Mouse (Mus musculus) stomach, postnatal 0 days (tissue): ENCODE measurements around the gene Krt15. TPM values are rescaled to one million over a fixed set of nuclear protein-coding genes. Genes with fewer than 3 reads are reported as not detected.

Experiments
- ATAC-seq: fragments of 200-750 bp; cut with Nextera tagmentation; 2 replicates; pipeline ENCODE4 v1.8.0; 2017; ENCODE audit not compliant: low FRiP score, low TSS enrichment
- DNase-seq: peaks from one replicate; pipeline ENCODE4 v3.0.0-alpha.2; 2016; ENCODE audit warnings: low spot score
- H3K27ac ChIP-seq: fragments of 300-500 bp; sonication (generic); replicated peaks from 2 replicates; pipeline ENCODE4 v1.5.1; 2014; ENCODE audit warnings: mild to moderate bottlenecking, control low read depth
- H3K27me3 ChIP-seq: fragments of 300-500 bp; sonication (generic); 2 replicates; pipeline ENCODE4 v1.6.1; 2014; ENCODE audit warnings: low read length; ENCODE audit not compliant: control insufficient read depth, insufficient read depth
- H3K36me3 ChIP-seq: fragments of 300-500 bp; sonication (generic); 2 replicates; pipeline ENCODE4 v1.6.1; 2014; ENCODE audit warnings: low read length, mixed read lengths; ENCODE audit not compliant: control insufficient read depth, insufficient read depth
- H3K4me1 ChIP-seq: fragments of 300-500 bp; sonication (generic); replicated peaks from 2 replicates; pipeline ENCODE4 v1.6.1; 2014; ENCODE audit warnings: antibody characterized with exemption; ENCODE audit not compliant: control insufficient read depth, insufficient read depth
- H3K4me2 ChIP-seq: fragments of 300-500 bp; sonication (generic); replicated peaks from 2 replicates; pipeline ENCODE4 v1.6.1; 2014; ENCODE audit warnings: low read depth, mild to moderate bottlenecking, control low read depth, moderate library complexity
- H3K4me3 ChIP-seq: fragments of 300-500 bp; sonication (generic); 2 replicates; pipeline ENCODE4 v1.5.1; 2014; ENCODE audit warnings: low read depth, low read length, control low read depth
- H3K9ac ChIP-seq: fragments of 300-500 bp; sonication (generic); 2 replicates; pipeline ENCODE4 v1.6.1; 2014; ENCODE audit warnings: mild to moderate bottlenecking, low read length, control low read depth, mixed read lengths
- H3K9me3 ChIP-seq: fragments of 300-500 bp; sonication (generic); 2 replicates; pipeline ENCODE4 v1.6.1; 2016; ENCODE audit warnings: low read length; ENCODE audit not compliant: control insufficient read depth
- CTCF ChIP-seq: IDR thresholded peaks from 2 replicates; pipeline ENCODE4 v1.5.1; 2016; ENCODE audit warnings: antibody characterized with exemption, low read depth, mild to moderate bottlenecking, moderate library complexity
- EP300 ChIP-seq: optimal IDR thresholded peaks from 2 replicates; pipeline ENCODE3; 2016; ENCODE audit warnings: antibody characterized with exemption
- WGBS: fragments of 180-500 bp; shearing (Covaris S2); extraction: QIAGEN DNeasy Blood & Tissue Kit; methylation state at CpG from one replicate; pipeline ENCODE4 v1.1.7; 2014; 5-methylcytosine and 5-hydroxymethylcytosine counted together
- polyA plus RNA-seq: library from polyadenylated mRNA; unstranded; fragments of >200 nt; fragmentation: Nextera tagmentation; extraction: Ambion mirVana; gene quantifications from 2 replicates; pipeline ENCODE4 v1.2.1, GENCODE M21; 2015

The Krt15 gene
- polyA plus RNA-seq, 1 experiment from 2014 or later = 758 TPM

DNA sequence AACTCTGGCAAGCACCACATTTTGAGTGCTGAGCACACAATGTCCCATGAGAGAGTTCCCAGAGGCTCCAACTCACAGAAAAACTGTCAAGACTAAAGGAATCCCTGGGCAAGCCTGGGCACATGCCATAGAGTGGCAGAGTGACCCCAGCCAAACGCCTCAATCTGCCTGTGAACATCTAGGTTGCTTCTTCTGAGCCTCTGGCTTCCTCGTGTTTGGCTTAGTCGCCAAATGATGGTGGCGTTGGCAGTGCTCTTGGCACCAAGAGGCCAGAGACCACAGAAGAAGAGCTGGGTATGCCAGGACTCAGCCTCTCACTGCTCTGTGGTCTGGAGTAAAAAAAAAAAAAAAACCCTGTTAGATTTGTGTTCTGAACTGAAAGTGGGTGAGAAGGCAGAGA lies 35.3 kb downstream of the Krt15 start:
- peak overlapping the region; percentile 35; the same call in 1 of the 2 replicates for H3K27ac ChIP-seq
- 83% methylated on average over 4 of the region's 4 CpGs for WGBS
- no peaks in the 10 kb centered on the region for H3K9me3 ChIP-seq
- no peaks in the 10 kb centered on the region for H3K36me3 ChIP-seq
- TF ChIP-seq CTCF = no peak
- TF ChIP-seq EP300 = no peak
- H3K9ac ChIP-seq = no peak overlapping the region
- H3K4me1 ChIP-seq = 0 out of 2 replicates have a peak, but pooled peaks cover 2% of the 10 kb centered on the region
- DNase-seq (no peak), ATAC-seq (no peak)
- no peak overlapping the region for H3K4me3 ChIP-seq
- H3K4me2 ChIP-seq = no peak overlapping the region
- H3K27me3 ChIP-seq = no peaks in the 10 kb centered on the region

DNA sequence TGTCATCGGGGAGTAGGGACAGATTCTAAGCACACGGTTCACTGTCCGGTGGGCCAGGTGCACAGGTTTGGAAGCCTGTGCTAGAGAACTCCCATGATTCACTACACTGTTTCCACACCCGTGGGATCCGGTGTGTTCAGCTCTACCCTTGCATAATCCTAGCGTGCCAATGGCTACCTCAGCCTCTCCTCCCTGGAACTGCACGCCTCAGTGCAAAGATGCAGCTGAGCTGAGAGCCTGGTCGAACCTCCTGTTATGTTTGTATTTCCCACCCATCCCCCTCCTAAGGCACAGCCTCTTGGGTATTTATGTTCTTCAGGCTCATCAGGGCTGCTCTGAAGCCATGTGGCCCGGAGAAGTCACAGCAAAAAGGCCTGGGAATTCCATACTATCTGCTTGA lies 37.9 kb downstream of the Krt15 start:
- ATAC-seq (no peak), DNase-seq (no peak)
- H3K4me1 ChIP-seq = 0 out of 2 replicates have a peak, but pooled peaks cover 2% of the 10 kb centered on the region
- no peak overlapping the region for H3K4me2 ChIP-seq
- no peak for TF ChIP-seq CTCF
- TF ChIP-seq EP300 = no peak
- no peak overlapping the region for H3K9ac ChIP-seq
- H3K36me3 ChIP-seq = no peaks in the 10 kb centered on the region
- no peaks in the 10 kb centered on the region for H3K27me3 ChIP-seq
- H3K4me3 ChIP-seq = no peak overlapping the region
- 59% methylated on average over 9 of the region's 9 CpGs for WGBS
- H3K9me3 ChIP-seq = no peaks in the 10 kb centered on the region
- no peak overlapping the region for H3K27ac ChIP-seq

DNA sequence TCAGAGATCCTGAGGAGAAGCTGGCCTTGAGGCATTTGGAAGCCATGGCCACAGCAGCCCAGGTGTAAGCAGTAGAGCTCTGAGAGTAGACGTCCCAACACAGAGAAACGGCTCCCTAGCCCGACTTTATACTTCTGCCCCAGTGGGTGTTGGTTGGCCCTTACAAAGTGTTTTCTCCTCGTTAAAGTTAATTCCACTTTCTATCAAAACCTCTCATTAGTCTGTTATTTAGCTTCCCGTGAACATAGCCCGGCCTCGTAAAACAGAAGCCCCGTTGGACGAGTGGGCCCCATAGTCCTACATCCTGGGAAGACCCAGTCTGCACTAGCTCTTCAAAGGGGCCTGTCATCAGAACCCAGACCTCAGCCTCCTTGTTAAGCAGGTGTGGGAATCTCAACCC lies 39.6 kb downstream of the Krt15 start, which contains the start of gene Krt35:
TSS of gene Krt35 (minus strand) at position 101 of the 400 bp plus-strand sequence.
- no peak within 1 kb of the TSS for H3K4me3 ChIP-seq
- no peak for DNase-seq
- H3K4me1 ChIP-seq = 0 out of 2 replicates have a peak, but pooled peaks cover 2% of the 10 kb centered on the region
- H3K9me3 ChIP-seq = no peaks in the 10 kb centered on the region
- H3K27ac ChIP-seq = no peak within 1 kb of the TSS
- H3K9ac ChIP-seq = no peak within 1 kb of the TSS
- 85% methylated on average over 9 of the region's 9 CpGs for WGBS
- H3K27me3 ChIP-seq = no peaks in the 10 kb centered on the region
- H3K36me3 ChIP-seq = no peaks in the 10 kb centered on the region
- H3K4me2 ChIP-seq = no peak within 1 kb of the TSS
- no peak for ATAC-seq
- TF ChIP-seq EP300 = no peak
- TF ChIP-seq CTCF = no peak

DNA sequence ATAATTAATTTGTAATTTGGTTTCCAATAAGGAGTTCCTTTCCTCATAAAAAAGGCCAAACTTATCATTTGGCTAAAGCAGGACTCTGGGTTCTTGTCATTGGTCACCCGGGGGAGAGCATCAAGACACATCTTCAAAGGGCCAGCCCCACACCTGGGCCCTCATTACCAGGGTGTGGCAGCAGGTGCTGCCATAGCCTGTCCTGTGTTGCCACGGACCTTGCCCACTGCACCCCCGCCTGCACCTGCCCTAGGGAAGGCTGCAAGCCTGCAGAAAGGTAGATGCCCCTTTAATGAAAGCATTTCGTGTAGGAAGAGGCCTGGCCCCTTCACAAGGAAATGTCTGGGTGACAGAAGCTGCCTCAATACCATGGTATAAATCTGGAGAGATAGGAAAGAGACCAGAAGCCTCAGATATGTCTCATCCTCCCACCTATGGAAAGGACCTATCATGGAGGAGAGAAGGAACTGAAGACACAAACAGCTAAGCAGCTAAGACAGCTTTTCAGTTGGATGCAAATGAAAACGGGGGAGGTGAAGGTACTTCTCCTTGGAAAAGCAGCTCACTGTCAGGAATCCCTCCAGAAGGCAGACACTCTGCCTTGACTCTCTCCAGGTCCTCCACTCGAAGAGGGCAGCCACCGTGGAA lies 47.2 kb downstream of the Krt15 start:
- ATAC-seq (no peak), DNase-seq (no peak)
- Histone ChIP-seq H3K27ac (no peak overlapping the region), H3K9ac (no peak overlapping the region), H3K4me3 (no peak overlapping the region), H3K4me2 (no peak overlapping the region), H3K9me3 (no peaks in the 10 kb centered on the region), H3K36me3 (no peaks in the 10 kb centered on the region), H3K27me3 (no peaks in the 10 kb centered on the region), H3K4me1 (no peaks in the 10 kb centered on the region)
- TF ChIP-seq EP300 = no peak
- no peak for TF ChIP-seq CTCF
- WGBS = 62% methylated on average over 7 of the region's 7 CpGs

DNA sequence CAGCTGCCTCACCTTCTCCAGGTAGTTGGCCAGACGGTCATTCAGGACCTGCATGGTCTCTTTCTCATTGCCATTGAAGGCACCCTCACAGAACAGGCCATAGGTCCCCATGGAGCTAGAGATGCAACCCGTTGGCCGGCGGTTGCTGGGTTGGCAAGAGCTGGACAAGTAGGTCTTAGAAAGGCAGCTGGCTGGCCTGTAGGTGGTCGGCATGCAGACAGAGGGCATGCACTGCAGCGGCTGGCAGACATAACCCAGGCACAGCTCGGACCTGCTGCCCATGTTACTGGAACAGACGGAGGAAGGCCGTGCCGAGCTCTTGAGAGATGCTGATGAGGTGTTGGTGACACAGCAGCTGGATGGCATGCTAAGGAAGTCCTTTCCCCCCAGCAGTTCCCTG lies 47.9 kb downstream of the Krt15 start, which contains the start of gene Krt32:
TSS of gene Krt32 (minus strand) at position 366 of the 400 bp plus-strand sequence.
- Histone ChIP-seq H3K9me3 (no peaks in the 10 kb centered on the region), H3K9ac (no peak within 1 kb of the TSS), H3K27me3 (no peaks in the 10 kb centered on the region), H3K4me1 (no peaks in the 10 kb centered on the region), H3K36me3 (no peaks in the 10 kb centered on the region), H3K4me3 (no peak within 1 kb of the TSS), H3K4me2 (no peak within 1 kb of the TSS), H3K27ac (no peak within 1 kb of the TSS)
- ATAC-seq (no peak), DNase-seq (no peak)
- TF ChIP-seq CTCF = no peak
- TF ChIP-seq EP300 = no peak
- 94% methylated on average over 10 of the region's 10 CpGs for WGBS

Other genes starting within 250 kb of the Krt15 start
- not detected in 2 replicates for gene Krtap31-1, start 228.0 kb downstream of the Krt15 start, polyA plus RNA-seq
- not detected in 2 replicates for gene Gm11565, start 221.2 kb downstream of the Krt15 start, polyA plus RNA-seq
- gene Krtap31-2, start 199.6 kb downstream of the Krt15 start, polyA plus RNA-seq = not detected in 2 replicates
- not detected in 2 replicates for gene Krtap9-5, start 187.5 kb downstream of the Krt15 start, polyA plus RNA-seq
- not detected in 2 replicates for gene Krtap29-1, start 156.9 kb downstream of the Krt15 start, polyA plus RNA-seq
- gene Krtap16-1, start 149.3 kb downstream of the Krt15 start, polyA plus RNA-seq = 0.10 TPM in 1 of 2 replicates, not detected in the other
- gene Krtap17-1, start 141.9 kb downstream of the Krt15 start, polyA plus RNA-seq = 0.25 and 0.27 TPM in 2 replicates
- gene Krt33a, start 119.7 kb downstream of the Krt15 start, polyA plus RNA-seq = 0.05 and 0.17 TPM in 2 replicates
- 0.06 TPM in 1 of 2 replicates, not detected in the other for gene Krt33b, start 106.1 kb downstream of the Krt15 start, polyA plus RNA-seq
- 0.99 and 1.0 TPM in 2 replicates for gene Krt34, start 94.4 kb downstream of the Krt15 start, polyA plus RNA-seq
- gene Krt31, start 85.4 kb downstream of the Krt15 start, polyA plus RNA-seq = not detected in 2 replicates
- 0.59 and 0.65 TPM in 2 replicates for gene Krt32, start 47.7 kb downstream of the Krt15 start, polyA plus RNA-seq
- gene Krt35, start 39.7 kb downstream of the Krt15 start, polyA plus RNA-seq = 0.21 and 0.33 TPM in 2 replicates
- 0.30 and 0.48 TPM in 2 replicates for gene Krt36, start 30.3 kb downstream of the Krt15 start, polyA plus RNA-seq
- gene Krt13, start 14.4 kb downstream of the Krt15 start, polyA plus RNA-seq = 2,802 and 3,195 TPM in 2 replicates
- 1,512 and 1,618 TPM in 2 replicates for gene Krt19, start 12.7 kb upstream of the Krt15 start, polyA plus RNA-seq
- 0.04 TPM in 1 of 2 replicates, not detected in the other for gene Krt9, start 57.3 kb upstream of the Krt15 start, polyA plus RNA-seq
- gene Krt14, start 71.6 kb upstream of the Krt15 start, polyA plus RNA-seq = 279 and 287 TPM in 2 replicates
- 2.1 and 4.0 TPM in 2 replicates for gene Krt16, start 113.0 kb upstream of the Krt15 start, polyA plus RNA-seq
- gene Krt17, start 125.1 kb upstream of the Krt15 start, polyA plus RNA-seq = 46.4 and 63.4 TPM in 2 replicates
- 0.10 and 0.12 TPM in 2 replicates for gene Krt42, start 133.9 kb upstream of the Krt15 start, polyA plus RNA-seq
- gene Eif1, start 184.0 kb upstream of the Krt15 start, polyA plus RNA-seq = 1,487 and 1,495 TPM in 2 replicates
- 52.0 and 84.7 TPM in 2 replicates for gene Gast, start 198.5 kb upstream of the Krt15 start, polyA plus RNA-seq
- 7.9 and 10.1 TPM in 2 replicates for gene Hap1, start 220.2 kb upstream of the Krt15 start, polyA plus RNA-seq